Mouse (Mus musculus) fibroblast of lung, adult 2 months (primary cell): ENCODE data around the gene Igfbp6.
"Not testable (repeated sequence)": the region's sequence is repeated elsewhere in the genome, so short reads cannot be mapped to it uniquely, and the experiment has no call there.

Experiments
- DNase-seq: peaks from one replicate; pipeline ENCODE4 v3.0.0-alpha.2; 2011; ENCODE audit warnings: low read depth

The Igfbp6 gene

GRCm38 (mm10) chr15:102141120-102141519, 3.0 kb upstream of the Igfbp6 start:
- DNase-seq: no peak

GRCm38 (mm10) chr15:102142914-102143912, 949 bp upstream of the Igfbp6 start:
- DNase-seq: peak; percentile 87

DNA sequence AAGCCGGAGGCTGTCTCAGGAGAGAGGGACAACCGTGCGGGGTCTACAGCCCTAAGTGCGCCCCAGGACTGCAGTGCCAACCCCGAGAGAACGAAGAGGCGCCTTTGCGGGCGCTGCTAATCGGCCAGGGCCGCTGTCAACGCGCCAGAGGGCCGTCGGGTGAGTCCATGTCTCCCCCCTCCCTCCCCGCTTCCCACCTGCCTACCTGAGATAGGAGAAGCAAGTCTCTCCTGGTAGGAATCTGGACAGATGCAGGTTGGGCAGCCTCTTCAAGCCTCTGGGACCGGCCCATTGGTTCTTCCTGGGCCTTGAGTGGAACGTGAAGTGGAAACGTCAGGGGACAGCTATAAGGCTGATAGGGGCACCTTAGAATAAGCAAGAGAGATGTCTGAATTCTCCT, 564 bp downstream of the Igfbp6 start:
- no peak for DNase-seq

DNA sequence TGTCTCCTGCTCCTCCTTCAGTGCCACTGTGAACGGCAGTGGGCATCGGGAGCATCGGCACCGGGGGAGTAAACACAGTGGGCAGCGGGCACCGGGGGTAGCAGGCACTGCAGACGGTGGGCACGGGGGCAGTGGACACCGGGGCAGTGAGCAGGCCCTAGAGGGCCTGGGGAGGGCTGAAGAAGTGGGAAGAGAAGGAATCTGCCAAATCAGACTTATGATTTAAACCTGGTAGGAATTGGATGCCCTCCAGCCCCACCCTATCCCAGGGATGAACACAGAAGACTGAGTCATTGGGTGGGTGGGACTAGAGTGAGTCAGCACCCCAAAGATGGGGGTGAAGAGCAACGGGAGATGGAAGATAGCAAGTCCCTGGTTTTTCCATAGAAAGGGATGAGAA, 1.2 kb downstream of the Igfbp6 start:
- DNase-seq: peak; percentile 40

DNA sequence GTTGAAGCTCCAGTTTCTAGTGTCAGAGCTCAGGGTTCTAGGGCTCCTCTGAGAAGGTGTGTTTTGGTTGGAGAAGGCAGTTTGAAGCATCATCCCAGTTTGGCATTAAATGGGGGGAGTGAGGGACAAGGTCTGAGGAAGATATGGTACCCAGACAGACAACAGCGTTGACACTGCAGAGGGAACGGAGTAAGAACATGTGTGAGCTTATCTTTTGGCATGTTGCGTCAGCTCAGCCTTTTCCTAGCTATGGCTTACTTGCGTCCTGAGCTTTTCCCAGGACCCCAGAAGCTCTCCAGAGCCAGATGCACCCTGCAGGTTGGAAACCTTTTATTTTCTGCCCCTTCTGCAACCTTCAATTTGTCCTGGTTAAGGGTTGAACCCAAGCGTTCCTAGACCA, 1.9 kb downstream of the Igfbp6 start:
- no peak for DNase-seq

DNA sequence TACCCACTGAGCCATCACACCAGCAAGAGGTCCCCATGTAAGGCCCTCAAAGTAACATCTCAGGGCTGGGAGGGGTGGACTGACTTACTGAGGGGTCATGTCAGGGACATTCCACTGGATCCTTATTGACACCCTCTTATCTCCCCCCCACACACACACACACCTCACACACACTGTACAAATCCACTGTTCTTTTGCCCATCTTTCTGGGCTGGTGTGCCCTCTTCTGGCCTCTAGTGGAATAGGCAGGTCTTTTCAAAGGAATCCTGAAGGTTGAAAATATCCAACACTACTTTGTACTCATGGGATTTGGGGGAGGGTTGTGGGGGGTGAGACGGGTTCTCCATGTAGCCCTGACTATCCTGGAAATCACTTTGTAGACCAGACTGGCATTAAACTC, 2.7 kb downstream of the Igfbp6 start:
- DNase-seq: no peak

- DNase-seq: no peak
Measured at GRCm38 (mm10) chr15:102147674-102148402, 3.7 kb downstream of the Igfbp6 start.

GRCm38 (mm10) chr15:102149561-102149960, 5.4 kb downstream of the Igfbp6 start:
- DNase-seq: no peak

GRCm38 (mm10) chr15:102150301-102151135, 6.4 kb downstream of the Igfbp6 start, which contains the start of gene Soat2:
Gene Soat2 (plus strand): TSS chr15:102150526.
- DNase-seq: peak; percentile 33

DNA sequence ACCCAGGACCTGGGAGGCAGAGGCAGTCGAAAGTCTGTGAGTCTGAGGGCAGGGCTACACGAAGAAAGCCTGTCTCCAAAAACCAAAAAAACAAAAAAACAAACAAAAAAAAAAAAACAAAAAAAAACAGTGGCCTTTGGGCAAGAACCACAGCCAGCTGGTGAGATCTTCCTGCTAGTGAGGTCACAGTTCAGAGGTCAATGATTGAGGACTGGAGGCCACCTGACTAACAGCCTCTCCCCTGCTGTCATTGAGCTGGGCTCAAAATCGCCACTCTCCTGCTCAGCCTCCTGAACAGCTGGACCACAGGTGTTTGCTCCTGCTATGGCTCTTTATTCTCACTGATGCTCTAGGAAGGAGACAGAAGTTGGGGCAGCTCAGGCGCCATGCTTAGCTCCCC, 8.5 kb downstream of the Igfbp6 start:
- DNase-seq: no peak

DNA sequence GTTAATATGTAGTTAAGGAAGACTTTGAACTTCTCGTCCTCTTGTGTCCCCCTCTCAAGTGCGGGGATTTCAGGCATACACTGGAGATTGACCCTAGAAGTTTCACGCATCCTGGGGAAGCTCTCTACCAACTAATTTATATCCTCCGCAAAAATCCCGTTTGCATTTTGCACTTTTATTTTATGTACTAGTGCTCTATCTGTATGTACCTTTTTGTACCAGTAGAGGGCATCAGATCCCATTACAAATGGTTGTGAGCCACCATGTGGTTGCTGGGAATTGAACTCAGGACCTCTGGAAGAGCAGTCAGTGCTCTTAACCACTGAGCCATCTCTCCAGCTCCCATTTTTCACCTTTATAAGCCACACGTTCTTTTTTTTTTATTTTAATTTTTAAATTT, 10.8 kb downstream of the Igfbp6 start:
- not testable (repeated sequence) for DNase-seq

DNA sequence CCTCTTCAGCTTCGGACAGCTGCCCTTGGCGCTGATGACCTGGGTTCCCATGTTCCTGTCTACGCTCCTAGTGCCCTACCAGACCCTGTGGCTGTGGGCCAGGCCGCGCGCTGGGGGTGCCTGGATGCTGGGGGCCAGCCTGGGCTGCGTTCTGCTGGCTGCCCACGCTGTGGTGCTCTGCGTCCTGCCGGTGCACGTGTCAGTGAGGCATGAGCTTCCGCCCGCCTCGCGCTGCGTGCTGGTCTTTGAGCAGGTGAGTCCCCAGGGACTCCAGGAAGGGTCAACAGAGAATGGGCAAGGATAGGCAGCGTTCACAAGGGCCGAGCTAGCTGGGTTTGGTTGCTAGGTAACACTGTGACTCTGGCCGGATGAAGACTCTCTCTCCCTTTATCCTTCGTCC, 12.7 kb downstream of the Igfbp6 start:
- DNase-seq: no peak

GRCm38 (mm10) chr15:102160415-102161060, 16.4 kb downstream of the Igfbp6 start:
- DNase-seq: no peak

DNA sequence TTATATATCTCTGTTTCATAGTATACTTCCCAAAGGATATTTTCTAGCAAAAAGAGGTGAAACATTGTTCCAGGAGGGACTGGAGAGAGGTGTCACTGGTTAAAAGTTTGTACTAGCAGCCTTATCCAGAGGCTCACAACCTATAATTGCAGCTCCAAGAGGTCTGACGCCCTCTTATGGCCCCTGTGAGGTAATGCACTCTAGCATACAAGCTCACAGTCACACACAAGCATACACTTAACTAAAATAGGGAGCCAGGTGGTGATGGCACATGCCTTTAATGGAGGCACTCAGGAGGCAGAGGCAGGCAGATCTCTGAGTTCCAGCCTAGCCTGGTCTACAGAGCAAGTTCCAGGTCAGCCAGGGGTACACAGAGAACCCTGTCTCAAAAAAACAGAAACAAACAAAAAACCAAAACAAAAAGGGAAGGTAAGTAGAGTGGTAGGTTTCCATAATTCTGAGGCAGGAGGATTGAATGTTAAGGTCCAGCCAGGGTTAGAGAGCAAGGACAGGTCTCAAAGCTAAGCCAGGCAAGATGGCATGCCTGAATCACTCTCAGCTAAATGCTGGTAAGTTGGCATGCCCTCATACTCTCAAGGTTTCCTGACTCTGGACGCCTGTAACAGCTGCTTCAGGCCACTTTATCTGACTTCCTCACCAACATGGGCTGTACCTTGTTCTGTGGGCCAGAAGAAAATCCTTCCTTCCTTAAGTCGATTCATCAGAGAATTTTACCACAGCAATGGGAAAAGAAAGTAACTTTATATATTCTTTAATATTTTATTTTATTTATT, 19.9 kb downstream of the Igfbp6 start:
- DNase-seq: no peak

DNA sequence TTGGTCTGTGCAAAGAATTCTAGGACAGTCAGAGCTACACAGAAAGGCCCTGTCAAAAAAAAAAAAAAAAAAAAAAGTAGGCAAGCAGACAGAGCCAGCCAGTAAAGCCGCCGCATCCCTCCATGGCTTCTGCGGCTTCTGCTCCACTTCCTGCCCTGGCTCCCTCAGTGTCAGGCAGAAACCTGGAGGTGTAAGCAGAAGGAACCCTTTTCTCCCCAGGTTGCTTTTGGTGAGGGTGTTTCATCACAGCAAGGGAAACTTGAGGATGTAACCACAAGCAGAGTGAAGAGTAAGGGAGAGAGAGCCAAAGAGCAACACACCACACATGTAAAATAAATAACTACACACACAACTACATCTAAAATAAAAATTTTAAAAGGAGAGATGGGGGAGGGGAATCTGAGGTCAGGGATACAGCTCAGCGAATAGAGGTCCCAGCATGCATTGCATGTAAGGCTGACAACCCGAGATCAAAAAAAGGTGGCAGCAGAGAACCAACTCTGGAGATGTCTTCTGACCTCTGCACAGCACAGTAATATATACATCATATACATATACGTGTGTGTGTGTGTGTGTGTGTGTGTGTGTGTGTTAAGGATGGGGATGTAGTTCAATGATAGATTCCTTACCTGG, 21.4 kb downstream of the Igfbp6 start:
- DNase-seq: no peak

DNA sequence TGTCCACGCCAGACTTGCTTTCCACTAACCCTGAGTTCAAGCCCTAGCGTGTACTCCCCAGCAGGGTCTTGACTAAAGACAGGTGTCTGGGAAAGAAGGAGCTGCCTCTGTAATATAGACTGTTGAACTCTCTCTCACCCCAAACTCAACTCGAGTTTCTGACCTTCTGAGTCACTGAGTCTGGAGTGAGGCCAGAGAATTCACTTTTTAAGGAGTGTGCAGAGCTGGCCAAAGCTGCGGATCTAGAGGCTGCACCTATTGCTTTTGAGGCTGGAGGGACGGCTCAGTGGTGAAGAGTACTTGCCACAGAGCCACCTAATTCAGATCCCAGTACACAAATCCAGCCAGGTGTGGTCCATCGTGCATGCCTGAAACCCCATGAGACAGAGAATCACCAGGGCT, 23.5 kb downstream of the Igfbp6 start:
- DNase-seq: peak; percentile 74

DNA sequence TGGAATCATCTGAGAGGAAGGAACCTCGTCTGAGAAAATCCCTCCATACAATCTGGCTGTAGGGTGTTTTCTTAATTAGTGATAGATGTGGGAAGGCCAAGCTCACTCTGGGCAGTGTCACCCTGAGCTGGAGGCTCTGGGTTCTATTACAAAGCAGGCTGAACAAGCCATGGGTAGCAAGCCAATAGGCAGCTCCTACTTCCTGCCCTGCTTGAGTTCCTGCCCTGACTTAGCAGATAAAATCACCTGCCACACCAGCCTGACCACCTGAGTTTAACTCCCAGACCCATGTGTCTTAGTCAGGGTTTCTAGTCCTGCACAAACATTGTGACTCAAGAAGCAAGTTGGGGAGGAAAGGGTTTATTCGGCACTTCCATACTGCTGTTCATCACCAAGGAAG, 24.9 kb downstream of the Igfbp6 start:
- no peak for DNase-seq

DNA sequence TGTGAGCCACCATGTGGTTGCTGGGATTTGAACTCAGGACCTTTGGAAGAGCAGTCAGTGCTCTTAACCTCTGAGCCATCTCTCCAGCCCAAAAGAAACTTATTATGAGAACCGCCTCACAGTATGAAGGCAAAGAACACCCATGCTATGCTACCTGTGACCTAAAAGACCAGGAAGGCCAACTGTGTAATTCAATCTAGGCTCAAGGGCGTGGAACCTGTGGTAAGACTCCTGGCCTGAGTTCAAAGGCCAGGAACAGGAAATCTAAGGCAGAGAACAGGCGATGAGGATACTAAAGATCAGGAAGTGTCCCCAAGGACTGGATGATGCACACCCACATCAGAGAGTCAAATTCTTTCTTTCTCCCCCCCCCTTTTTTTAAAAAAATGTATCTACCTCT, 29.4 kb downstream of the Igfbp6 start:
- no peak for DNase-seq

DNA sequence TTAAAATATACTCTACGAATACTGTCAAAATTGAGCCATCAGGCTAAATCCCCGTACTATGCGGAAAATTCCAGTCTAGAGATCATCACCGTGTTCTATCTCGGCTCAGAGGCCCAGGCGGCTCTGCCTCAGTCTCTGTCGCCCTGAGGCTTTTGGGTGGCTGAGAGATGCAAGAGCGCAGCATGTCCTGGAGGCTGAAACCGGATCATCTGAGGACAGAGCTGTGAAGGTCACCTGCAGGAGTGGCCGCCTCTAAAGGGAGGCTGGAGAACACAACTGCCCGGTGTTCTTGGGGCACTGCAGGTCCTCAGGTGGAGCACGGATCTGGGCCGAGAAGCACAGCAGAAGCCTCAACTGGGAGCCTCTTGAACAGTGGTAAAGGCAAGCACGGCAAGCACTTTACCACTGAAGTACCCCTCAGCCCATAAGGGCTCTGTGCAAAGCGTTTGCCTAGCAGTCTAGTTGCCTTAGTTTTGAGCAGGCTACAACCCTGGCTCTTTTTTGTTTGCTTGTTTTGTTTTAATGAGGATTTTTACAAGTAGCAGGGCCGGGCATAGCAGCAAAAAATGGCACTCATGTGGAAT, 31.7 kb downstream of the Igfbp6 start:
- DNase-seq: no peak
